Mouse (Mus musculus) layer of hippocampus, adult 9-10 months (tissue): ENCODE results near the gene Rpain.

Source experiments
- DNase-seq: peaks from one replicate; pipeline ENCODE4 v3.0.0; 2022; ENCODE audit warnings: low spot score

Gene Rpain

GRCm38 (mm10) chr11:70969821-70970559 lies at the start of gene Rpain, which contains the start of gene Nup88:
Gene Rpain, plus strand, starts transcription at chr11:70970213.
Gene Nup88, minus strand, starts transcription at chr11:70969973.
- DNase-seq, result peak; percentile 93

GRCm38 (mm10) chr11:70931461-70931860 lies 38.6 kb upstream of the Rpain start:
- DNase-seq, result no peak

GRCm38 (mm10) chr11:70935316-70935715 lies 34.7 kb upstream of the Rpain start:
- DNase-seq, result no peak

- no peak for DNase-seq
Observed at GRCm38 (mm10) chr11:70942596-70942995, 27.4 kb upstream of the Rpain start.

GRCm38 (mm10) chr11:70943651-70944050 lies 26.4 kb upstream of the Rpain start:
- no peak for DNase-seq

GRCm38 (mm10) chr11:70944935-70945817 lies 24.8 kb upstream of the Rpain start:
- DNase-seq, result no peak

- DNase-seq, result no peak
Observed at GRCm38 (mm10) chr11:70954711-70955110, 15.3 kb upstream of the Rpain start.

- no peak for DNase-seq
Observed at GRCm38 (mm10) chr11:70960786-70961554, 9.0 kb upstream of the Rpain start.

GRCm38 (mm10) chr11:70964222-70964907 lies 5.6 kb upstream of the Rpain start:
- DNase-seq, result no peak

- DNase-seq, result no peak
Observed at GRCm38 (mm10) chr11:70969271-70969794, 680 bp upstream of the Rpain start.

GRCm38 (mm10) chr11:70970560-70971540 lies 837 bp downstream of the Rpain start:
- no peak for DNase-seq

- no peak for DNase-seq
Observed at GRCm38 (mm10) chr11:70972586-70972985, 2.6 kb downstream of the Rpain start.

GRCm38 (mm10) chr11:70973947-70974346 lies 3.9 kb downstream of the Rpain start:
- DNase-seq, result no peak

- peak; percentile 31 for DNase-seq
Observed at GRCm38 (mm10) chr11:70975193-70975592, 5.2 kb downstream of the Rpain start.

GRCm38 (mm10) chr11:70977293-70977692 lies 7.3 kb downstream of the Rpain start:
- DNase-seq, result no peak

GRCm38 (mm10) chr11:70980232-70980631 lies 10.2 kb downstream of the Rpain start:
- DNase-seq, result no peak

- no peak for DNase-seq
Observed at GRCm38 (mm10) chr11:70980751-70981510, 10.9 kb downstream of the Rpain start.

- no peak for DNase-seq
Observed at GRCm38 (mm10) chr11:70982030-70982429, 12.0 kb downstream of the Rpain start.

- DNase-seq, result peak; percentile 82
Observed at GRCm38 (mm10) chr11:70982557-70983228, 12.7 kb downstream of the Rpain start, which contains the start of gene C1qbp. Gene C1qbp, minus strand, starts transcription at chr11:70983026.
